In the genomic region with DNA sequence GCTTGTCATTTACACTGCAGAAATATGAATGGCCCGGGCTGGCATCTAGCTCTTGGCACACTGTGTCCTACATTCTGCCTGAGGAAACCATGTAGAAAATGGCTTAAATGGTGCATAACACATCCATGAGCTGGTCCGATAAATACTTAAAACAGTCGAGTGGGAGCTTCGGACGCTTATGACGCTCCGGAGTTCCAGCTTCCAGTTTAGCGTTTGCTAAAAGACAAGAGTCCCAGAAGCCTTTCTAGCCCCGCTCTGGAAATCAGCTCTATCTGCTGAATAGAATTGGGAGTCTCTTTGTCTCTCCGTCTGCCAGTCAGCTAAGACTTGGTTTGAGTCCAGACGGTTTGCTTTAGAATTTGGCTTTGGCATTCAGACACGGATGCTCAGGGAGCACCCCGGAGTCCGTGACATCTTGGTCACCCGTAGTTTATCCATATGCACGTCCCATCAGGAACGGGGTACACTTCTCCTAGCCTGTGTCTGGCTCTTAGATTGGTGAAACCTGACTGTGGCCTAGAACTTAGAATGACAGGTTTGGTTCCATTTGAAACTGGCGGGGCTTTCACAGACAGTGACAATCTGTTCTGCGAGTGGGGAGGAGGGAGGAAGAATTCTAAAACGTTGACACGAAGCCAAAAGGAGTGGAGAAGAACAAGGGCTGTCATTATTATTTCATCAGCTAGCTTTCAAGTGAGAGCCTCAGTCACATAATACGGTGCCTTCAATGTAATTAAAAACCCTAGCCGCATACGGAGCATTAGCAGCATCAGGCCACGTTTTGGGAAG, we compare ENCODE assay signal across 13 mouse cellular contexts.
DNase-seq lines count a peak whose midpoint lies in the region; ATAC-seq and TF ChIP-seq lines count a peak whose summit lies in the region.
"Had no signal": no experiment of that assay in that cellular context is flagged by ENCODE, and none has a peak within 500 bp of the region (broad histone marks: within the 10 kb centered on the region; RNA-seq: fewer than 3 reads in every experiment).

No protein-coding gene starts in this region.

- H3K27ac ChIP-seq in neural tube, embryonic 13.5 days (replicated peaks), result peak overlapping the region; percentile 42
- no peak overlapping the region for H3K27ac ChIP-seq in liver, postnatal 0 days (ENCODE audit: low read depth)
- H3K27ac ChIP-seq: embryonic facial prominence, embryonic 15.5 days had no signal

- H3K9me3 ChIP-seq in neural tube, embryonic 13.5 days, result no peaks in the 10 kb centered on the region
- H3K9me3 ChIP-seq in liver, postnatal 0 days (ENCODE audit: low read length), result no peaks in the 10 kb centered on the region
- H3K9me3 ChIP-seq: embryonic facial prominence, embryonic 15.5 days had no signal

- H3K4me1 ChIP-seq in neural tube, embryonic 13.5 days (replicated peaks), result peaks cover 23% of the 10 kb centered on the region
- H3K4me1 ChIP-seq in liver, postnatal 0 days (ENCODE audit: insufficient read depth), result no peaks in the 10 kb centered on the region
- H3K4me1 ChIP-seq: embryonic facial prominence, embryonic 15.5 days had no signal

- no peak overlapping the region for H3K4me2 ChIP-seq in neural tube, embryonic 13.5 days
- H3K4me2 ChIP-seq in liver, postnatal 0 days (ENCODE audit: low read depth, low read length), result no peak overlapping the region
- H3K4me2 ChIP-seq: embryonic facial prominence, embryonic 15.5 days had no signal

- H3K9ac ChIP-seq in neural tube, embryonic 13.5 days, result no peak overlapping the region
- H3K9ac ChIP-seq in liver, postnatal 0 days (replicated peaks), result no peak overlapping the region
- H3K9ac ChIP-seq: embryonic facial prominence, embryonic 15.5 days had no signal

- H3K27me3 ChIP-seq in neural tube, embryonic 13.5 days, result no peaks in the 10 kb centered on the region
- H3K27me3 ChIP-seq in liver, postnatal 0 days (ENCODE audit: insufficient read depth, low read length), result no peaks in the 10 kb centered on the region
- H3K27me3 ChIP-seq: embryonic facial prominence, embryonic 15.5 days had no signal

- DNase-seq in neural tube, embryonic 10.5 days (ENCODE audit: extremely low spot score, low spot score), result no peak
- peak; percentile 43 to 70 for DNase-seq in cerebellum, postnatal 14 days
- DNase-seq in layer of hippocampus, adult 8-10 months (ENCODE audit: low spot score in 2 of 2), result peak; percentile 9 to 16
- peak; percentile 95 for DNase-seq in retina, postnatal 1 day
- no peak for DNase-seq in embryo, embryonic 10 days (ENCODE audit: low spot score)
- DNase-seq in liver, postnatal 0 days, result no peak
- no peak for DNase-seq in spleen, postnatal 36 days (ENCODE audit: low spot score in 2 of 2)
- DNase-seq: gastrocnemius, postnatal 10 days; liver; lung, postnatal 10 days had no signal

- ATAC-seq in neural tube, embryonic 13.5 days (ENCODE audit: low read depth), result peak; percentile 44
- ATAC-seq in liver, postnatal 0 days, result no peak

- WGBS in neural tube, embryonic 13.5 days, result 65% methylated on average over 25 of the region's 25 CpGs
- 84% methylated on average over 25 of the region's 25 CpGs for WGBS in liver, postnatal 0 days (ENCODE audit: insufficient replicate concordance)

- no peak for TF ChIP-seq EP300 in liver, postnatal 0 days (IDR thresholded peaks at IDR 0.05; ENCODE audit: low read depth)

- no peak for TF ChIP-seq CTCF in liver, postnatal 0 days (IDR thresholded peaks at IDR 0.05; ENCODE audit: low read depth)

- no peak overlapping the region for H3K4me3 ChIP-seq in neural tube, embryonic 13.5 days
- no peak overlapping the region for H3K4me3 ChIP-seq in liver, postnatal 0 days (ENCODE audit: low read depth, low read length)
- H3K4me3 ChIP-seq: embryonic facial prominence, embryonic 15.5 days; myocyte had no signal

- no peaks in the 10 kb centered on the region for H3K36me3 ChIP-seq in neural tube, embryonic 13.5 days
- no peaks in the 10 kb centered on the region for H3K36me3 ChIP-seq in liver, postnatal 0 days (replicated peaks; ENCODE audit: insufficient read depth, low read length)

Comparison
In these comparisons a context has a peak if more than half of its experiments do, and no peak if none do; other contexts are left out.
1. DNase-seq: peak in cerebellum, postnatal 14 days (2 of 2), layer of hippocampus, adult 8-10 months (2 of 2) and retina, postnatal 1 day (single experiment); none in neural tube, embryonic 10.5 days (single experiment), embryo, embryonic 10 days (single experiment), liver, postnatal 0 days (single experiment) and spleen, postnatal 36 days (0 of 2).